Mouse (Mus musculus) heart, embryonic 10.5 days (tissue): Measurements from ENCODE around the gene Mrgprh. TPM values are rescaled to one million over a fixed set of nuclear protein-coding genes. Genes with fewer than 3 reads are reported as not detected.

Experiments
- DNase-seq: peaks from one replicate; pipeline ENCODE4 v3.0.0-alpha.2; 2017; ENCODE audit warnings: low spot score
- H3K27ac ChIP-seq: fragments of 300-500 bp; sonication (generic); 2 replicates; pipeline ENCODE4 v1.5.1; 2016; ENCODE audit warnings: mild to moderate bottlenecking
- H3K27me3 ChIP-seq: fragments of 300-500 bp; sonication (generic); 2 replicates; pipeline ENCODE4 v1.6.1; 2016; ENCODE audit warnings: mild to moderate bottlenecking; ENCODE audit not compliant: poor library complexity, insufficient read depth, severe bottlenecking
- H3K36me3 ChIP-seq: fragments of 300-500 bp; sonication (generic); 2 replicates; pipeline ENCODE4 v1.6.1; 2016; ENCODE audit warnings: mild to moderate bottlenecking, moderate library complexity
- H3K4me1 ChIP-seq: fragments of 300-500 bp; sonication (generic); 2 replicates; pipeline ENCODE4 v1.6.1; 2016; ENCODE audit warnings: mild to moderate bottlenecking
- H3K4me3 ChIP-seq: fragments of 300-500 bp; sonication (generic); 2 replicates; pipeline ENCODE4 v1.5.1; 2016; ENCODE audit warnings: mild to moderate bottlenecking, moderate library complexity
- H3K9me3 ChIP-seq: fragments of 300-500 bp; sonication (generic); 2 replicates; pipeline ENCODE4 v1.6.1; 2016; ENCODE audit warnings: mild to moderate bottlenecking, moderate library complexity
- WGBS: fragments of 180-500 bp; shearing (Covaris S2); methylation state at CpG from one replicate; pipeline ENCODE4 v1.1.7; 2016; 5-methylcytosine and 5-hydroxymethylcytosine counted together
- polyA plus RNA-seq: library from polyadenylated mRNA; unstranded; fragments of >200 nt; fragmentation: Nextera tagmentation; extraction: Ambion mirVana; gene quantifications from 2 replicates; pipeline ENCODE4 v1.2.1, GENCODE M21; 2016

The Mrgprh gene
- polyA plus RNA-seq, result 0.07 TPM in 1 of 2 replicates, not detected in the other

GRCm38 (mm10) chr17:12875734-12876133 is at the start of gene Mrgprh:
Mrgprh (plus strand) TSS chr17:12876034.
- H3K4me1 ChIP-seq, result peaks cover 11% of the 10 kb centered on the region
- H3K27ac ChIP-seq, result no peak within 1 kb of the TSS
- WGBS, result 75% methylated on average over 5 of the region's 5 CpGs
- H3K4me3 ChIP-seq, result no peak within 1 kb of the TSS
- DNase-seq, result no peak
- peaks cover 20% of the 10 kb centered on the region; the same call in 1 of the 2 replicates for H3K27me3 ChIP-seq
- H3K9me3 ChIP-seq, result no peaks in the 10 kb centered on the region
- H3K36me3 ChIP-seq, result no peaks in the 10 kb centered on the region

- no peaks in the 10 kb centered on the region for H3K36me3 ChIP-seq
- H3K27ac ChIP-seq, result no peak overlapping the region
- no peaks in the 10 kb centered on the region for H3K4me1 ChIP-seq
- WGBS, result 73% methylated on average over 5 of the region's 5 CpGs
- no peaks in the 10 kb centered on the region for H3K27me3 ChIP-seq
- no peak for DNase-seq
- no peaks in the 10 kb centered on the region for H3K9me3 ChIP-seq
- H3K4me3 ChIP-seq, result no peak overlapping the region
Measured at GRCm38 (mm10) chr17:12830351-12830750, 45.5 kb upstream of the Mrgprh start.

- Histone ChIP-seq H3K4me1 (no peaks in the 10 kb centered on the region), H3K4me3 (no peak overlapping the region), H3K27ac (no peak overlapping the region), H3K36me3 (no peaks in the 10 kb centered on the region), H3K9me3 (no peaks in the 10 kb centered on the region), H3K27me3 (no peaks in the 10 kb centered on the region)
- WGBS, result 88% methylated on average over 3 of the region's 3 CpGs
- DNase-seq, result no peak
Measured at GRCm38 (mm10) chr17:12832231-12832630, 43.6 kb upstream of the Mrgprh start.

GRCm38 (mm10) chr17:12832657-12833056 is 43.2 kb upstream of the Mrgprh start:
- no peak overlapping the region for H3K4me3 ChIP-seq
- H3K27me3 ChIP-seq, result no peaks in the 10 kb centered on the region
- no peaks in the 10 kb centered on the region for H3K4me1 ChIP-seq
- no peaks in the 10 kb centered on the region for H3K36me3 ChIP-seq
- no peaks in the 10 kb centered on the region for H3K9me3 ChIP-seq
- H3K27ac ChIP-seq, result no peak overlapping the region
- WGBS, result 91% methylated on average over 4 of the region's 4 CpGs
- peak; percentile 22 for DNase-seq

GRCm38 (mm10) chr17:12834317-12834716 is 41.5 kb upstream of the Mrgprh start:
- Histone ChIP-seq H3K9me3 (no peaks in the 10 kb centered on the region), H3K36me3 (no peaks in the 10 kb centered on the region), H3K27ac (no peak overlapping the region), H3K4me3 (no peak overlapping the region), H3K27me3 (no peaks in the 10 kb centered on the region), H3K4me1 (no peaks in the 10 kb centered on the region)
- WGBS, result 80% methylated on average over 3 of the region's 3 CpGs
- DNase-seq, result peak; percentile 7

GRCm38 (mm10) chr17:12834826-12835225 is 41.0 kb upstream of the Mrgprh start:
- no peaks in the 10 kb centered on the region for H3K9me3 ChIP-seq
- H3K27ac ChIP-seq, result no peak overlapping the region
- H3K4me1 ChIP-seq, result no peaks in the 10 kb centered on the region
- no peaks in the 10 kb centered on the region for H3K36me3 ChIP-seq
- H3K4me3 ChIP-seq, result no peak overlapping the region
- 77% methylated on average over 3 of the region's 3 CpGs for WGBS
- DNase-seq, result peak; percentile 16
- H3K27me3 ChIP-seq, result no peaks in the 10 kb centered on the region

- 86% methylated on average over 5 of the region's 5 CpGs for WGBS
- peak; percentile 50 for DNase-seq
- H3K27ac ChIP-seq, result no peak overlapping the region
- H3K27me3 ChIP-seq, result no peaks in the 10 kb centered on the region
- H3K4me3 ChIP-seq, result no peak overlapping the region
- H3K9me3 ChIP-seq, result no peaks in the 10 kb centered on the region
- no peaks in the 10 kb centered on the region for H3K36me3 ChIP-seq
- no peaks in the 10 kb centered on the region for H3K4me1 ChIP-seq
Measured at GRCm38 (mm10) chr17:12835738-12836137, 40.1 kb upstream of the Mrgprh start.

GRCm38 (mm10) chr17:12839475-12840267 is 36.2 kb upstream of the Mrgprh start:
- 69% methylated on average over 10 of the region's 10 CpGs for WGBS
- peak; percentile 67 for DNase-seq
- H3K27ac ChIP-seq, result no peak overlapping the region

GRCm38 (mm10) chr17:12843826-12844225 is 32.0 kb upstream of the Mrgprh start:
- Histone ChIP-seq H3K27me3 (0 out of 2 replicates have a peak, but pooled peaks cover 5% of the 10 kb centered on the region), H3K36me3 (no peaks in the 10 kb centered on the region), H3K9me3 (no peaks in the 10 kb centered on the region), H3K27ac (no peak overlapping the region), H3K4me3 (no peak overlapping the region), H3K4me1 (no peaks in the 10 kb centered on the region)
- 77% methylated on average over 6 of the region's 6 CpGs for WGBS
- DNase-seq, result no peak

More at GRCm38 (mm10) chr17:12839475-12840267, 36.2 kb upstream of the Mrgprh start:
- H3K4me1 ChIP-seq, result no peaks in the 10 kb centered on the region
- H3K36me3 ChIP-seq, result no peaks in the 10 kb centered on the region
- no peak overlapping the region for H3K4me3 ChIP-seq
- no peaks in the 10 kb centered on the region for H3K9me3 ChIP-seq
- H3K27me3 ChIP-seq, result no peaks in the 10 kb centered on the region

- Histone ChIP-seq H3K36me3 (no peaks in the 10 kb centered on the region), H3K4me3 (no peak overlapping the region), H3K9me3 (no peaks in the 10 kb centered on the region), H3K27me3 (0 out of 2 replicates have a peak, but pooled peaks cover 5% of the 10 kb centered on the region), H3K4me1 (no peaks in the 10 kb centered on the region), H3K27ac (no peak overlapping the region)
- WGBS, result 92% methylated on average over 4 of the region's 4 CpGs
- peak; percentile 17 for DNase-seq
Measured at GRCm38 (mm10) chr17:12844540-12844939, 31.3 kb upstream of the Mrgprh start.

- Histone ChIP-seq H3K4me1 (no peaks in the 10 kb centered on the region), H3K27ac (no peak overlapping the region), H3K27me3 (0 out of 2 replicates have a peak, but pooled peaks cover 5% of the 10 kb centered on the region), H3K4me3 (no peak overlapping the region), H3K9me3 (no peaks in the 10 kb centered on the region), H3K36me3 (no peaks in the 10 kb centered on the region)
- 44% methylated on average over 5 of the region's 5 CpGs for WGBS
- DNase-seq, result peak; percentile 65
Measured at GRCm38 (mm10) chr17:12845862-12846261, 30.0 kb upstream of the Mrgprh start.

GRCm38 (mm10) chr17:12846474-12846873 is 29.4 kb upstream of the Mrgprh start:
- 78% methylated on average over 5 of the region's 5 CpGs for WGBS
- peak; percentile 59 for DNase-seq
- H3K4me1 ChIP-seq, result no peaks in the 10 kb centered on the region
- H3K4me3 ChIP-seq, result no peak overlapping the region
- no peaks in the 10 kb centered on the region for H3K9me3 ChIP-seq
- H3K27me3 ChIP-seq, result 0 out of 2 replicates have a peak, but pooled peaks cover 5% of the 10 kb centered on the region
- no peak overlapping the region for H3K27ac ChIP-seq
- H3K36me3 ChIP-seq, result no peaks in the 10 kb centered on the region

GRCm38 (mm10) chr17:12847736-12848135 is 28.1 kb upstream of the Mrgprh start:
- Histone ChIP-seq H3K4me3 (no peak overlapping the region), H3K27me3 (0 out of 2 replicates have a peak, but pooled peaks cover 5% of the 10 kb centered on the region), H3K36me3 (no peaks in the 10 kb centered on the region), H3K4me1 (no peaks in the 10 kb centered on the region), H3K9me3 (no peaks in the 10 kb centered on the region), H3K27ac (no peak overlapping the region)
- peak; percentile 57 for DNase-seq
- WGBS, result 52% methylated on average over 4 of the region's 4 CpGs
